Mouse (Mus musculus): ENCODE measurements around the gene Med26. TPM values are rescaled to one million over a fixed set of nuclear protein-coding genes. Genes with fewer than 3 reads are reported as not detected.

Gene Med26
- polyA plus RNA-seq, 1 experiment from 2014 or later = 11.8 TPM

DNA sequence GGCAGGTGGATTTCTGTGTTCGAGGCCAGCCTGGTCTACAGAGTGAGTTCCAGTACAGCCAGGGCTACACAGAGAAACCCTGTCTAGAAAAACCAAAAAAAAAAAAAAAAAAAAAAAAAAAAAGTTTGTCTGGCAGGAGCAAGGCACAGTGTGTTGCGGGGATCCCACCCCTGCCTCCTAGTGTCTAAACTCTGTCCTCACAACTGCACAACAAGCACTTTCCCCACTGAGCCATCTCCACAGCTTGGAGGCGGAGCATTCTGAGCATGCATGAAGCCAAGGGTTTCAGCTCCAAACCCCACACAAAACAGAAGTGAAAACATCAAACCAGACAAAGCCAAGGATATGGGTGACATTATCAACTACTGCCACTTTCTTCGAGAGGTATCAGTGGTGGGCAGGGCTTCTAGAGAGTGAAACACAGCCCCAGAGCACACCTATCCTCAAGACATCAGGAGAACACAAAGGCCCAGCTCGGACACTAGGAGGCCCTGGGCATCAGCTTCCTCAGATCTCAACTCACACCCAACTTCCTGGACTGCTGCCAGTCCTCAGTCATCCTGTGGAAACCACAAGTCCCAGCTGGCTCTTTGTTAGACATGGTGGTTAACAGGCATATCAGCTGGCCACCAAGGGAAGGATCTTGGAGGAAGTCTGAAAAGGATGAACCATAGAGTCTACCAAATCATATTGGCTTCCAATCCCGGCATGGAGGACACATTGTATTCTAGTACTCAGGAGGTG is 62.4 kb downstream of the Med26 start:
- ATAC-seq (no peak), DNase-seq (ENCODE audit: low spot score) (no peak)
- no peaks in the 10 kb centered on the region for H3K9me3 ChIP-seq (replicated peaks; ENCODE audit: control insufficient read depth, low read length)
- no peaks in the 10 kb centered on the region for H3K4me1 ChIP-seq (ENCODE audit: control insufficient read depth, insufficient read depth, low read length)
- WGBS = 79% methylated on average over 6 of the region's 6 CpGs
- no peak overlapping the region for H3K9ac ChIP-seq (ENCODE audit: low read length)
- H3K27ac ChIP-seq (ENCODE audit: low read depth, low read length) = no peak overlapping the region
- peaks cover 59% of the 10 kb centered on the region for H3K36me3 ChIP-seq (ENCODE audit: control insufficient read depth, insufficient read depth, low read length)
- H3K27me3 ChIP-seq (replicated peaks; ENCODE audit: control insufficient read depth, insufficient read depth, low read length) = no peaks in the 10 kb centered on the region
- H3K4me3 ChIP-seq (ENCODE audit: low read depth, low read length) = no peak overlapping the region
- no peak overlapping the region for H3K4me2 ChIP-seq (ENCODE audit: low read length)

- Histone ChIP-seq H3K36me3 (ENCODE audit: control insufficient read depth, insufficient read depth, low read length) (peaks cover 38% of the 10 kb centered on the region), H3K27ac (ENCODE audit: low read depth, low read length) (peak within 1 kb of the TSS; percentile 80), H3K4me3 (ENCODE audit: low read depth, low read length) (peak within 1 kb of the TSS; percentile 92), H3K4me2 (ENCODE audit: low read length) (peak within 1 kb of the TSS; percentile 94), H3K9ac (ENCODE audit: low read length) (peak within 1 kb of the TSS; percentile 83), H3K27me3 (replicated peaks; ENCODE audit: control insufficient read depth, insufficient read depth, low read length) (no peaks in the 10 kb centered on the region), H3K4me1 (ENCODE audit: control insufficient read depth, insufficient read depth, low read length) (peaks cover 10% of the 10 kb centered on the region), H3K9me3 (replicated peaks; ENCODE audit: control insufficient read depth, low read length) (no peaks in the 10 kb centered on the region)
- ATAC-seq = peak; percentile 98
- WGBS = under 1% methylated on average over 79 of the region's 80 CpGs
- DNase-seq (ENCODE audit: low spot score) = peak; percentile 99
Observed at GRCm38 (mm10) chr8:72474826-72475546, 73.1 kb downstream of the Med26 start, which contains the start of gene Cherp. Gene Cherp (minus strand): TSS chr8:72475226.

GRCm38 (mm10) chr8:72470684-72471083 is 77.4 kb downstream of the Med26 start:
- H3K27me3 ChIP-seq (replicated peaks; ENCODE audit: control insufficient read depth, insufficient read depth, low read length) = no peaks in the 10 kb centered on the region
- no peak overlapping the region for H3K4me2 ChIP-seq (ENCODE audit: low read length)
- 90% methylated on average over 7 of the region's 7 CpGs for WGBS
- no peak for ATAC-seq
- H3K27ac ChIP-seq (ENCODE audit: low read depth, low read length) = no peak overlapping the region
- DNase-seq (ENCODE audit: low spot score) = no peak
- peaks cover 4% of the 10 kb centered on the region for H3K4me1 ChIP-seq (ENCODE audit: control insufficient read depth, insufficient read depth, low read length)
- no peak overlapping the region for H3K4me3 ChIP-seq (ENCODE audit: low read depth, low read length)
- no peak overlapping the region for H3K9ac ChIP-seq (ENCODE audit: low read length)
- no peaks in the 10 kb centered on the region for H3K9me3 ChIP-seq (replicated peaks; ENCODE audit: control insufficient read depth, low read length)
- H3K36me3 ChIP-seq (ENCODE audit: control insufficient read depth, insufficient read depth, low read length) = peaks cover 78% of the 10 kb centered on the region

DNA sequence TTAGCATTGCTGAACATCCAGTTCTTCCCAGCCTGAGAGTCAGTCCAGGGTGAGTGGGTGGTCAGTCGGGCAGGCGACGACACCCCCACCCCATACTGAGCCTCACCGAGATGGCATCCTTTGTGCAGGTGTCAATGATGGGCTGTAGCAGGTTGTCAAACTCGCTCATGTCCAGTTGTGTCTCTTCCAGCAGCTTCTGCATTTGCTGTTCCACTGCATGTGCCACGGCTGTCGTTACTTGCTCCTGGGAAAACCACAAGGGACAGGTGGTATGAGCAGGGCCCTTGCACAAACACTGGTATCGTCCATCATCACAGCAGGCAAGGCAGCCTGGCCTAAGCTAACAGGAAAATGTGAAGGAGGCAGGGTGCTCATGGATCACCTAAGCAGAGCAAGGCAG is 78.1 kb downstream of the Med26 start:
- peaks cover 4% of the 10 kb centered on the region for H3K4me1 ChIP-seq (ENCODE audit: control insufficient read depth, insufficient read depth, low read length)
- no peak overlapping the region for H3K4me3 ChIP-seq (ENCODE audit: low read depth, low read length)
- ATAC-seq (no peak), DNase-seq (ENCODE audit: low spot score) (no peak)
- H3K27me3 ChIP-seq (replicated peaks; ENCODE audit: control insufficient read depth, insufficient read depth, low read length) = no peaks in the 10 kb centered on the region
- 93% methylated on average over 8 of the region's 8 CpGs for WGBS
- H3K36me3 ChIP-seq (ENCODE audit: control insufficient read depth, insufficient read depth, low read length) = peaks cover 85% of the 10 kb centered on the region
- no peak overlapping the region for H3K9ac ChIP-seq (ENCODE audit: low read length)
- no peak overlapping the region for H3K4me2 ChIP-seq (ENCODE audit: low read length)
- H3K27ac ChIP-seq (ENCODE audit: low read depth, low read length) = no peak overlapping the region
- no peaks in the 10 kb centered on the region for H3K9me3 ChIP-seq (replicated peaks; ENCODE audit: control insufficient read depth, low read length)

- peaks cover 92% of the 10 kb centered on the region for H3K36me3 ChIP-seq (ENCODE audit: control insufficient read depth, insufficient read depth, low read length)
- H3K4me3 ChIP-seq (ENCODE audit: low read depth, low read length) = no peak overlapping the region
- H3K27me3 ChIP-seq (replicated peaks; ENCODE audit: control insufficient read depth, insufficient read depth, low read length) = no peaks in the 10 kb centered on the region
- ATAC-seq (no peak), DNase-seq (ENCODE audit: low spot score) (no peak)
- H3K27ac ChIP-seq (ENCODE audit: low read depth, low read length) = no peak overlapping the region
- H3K9me3 ChIP-seq (replicated peaks; ENCODE audit: control insufficient read depth, low read length) = no peaks in the 10 kb centered on the region
- H3K9ac ChIP-seq (ENCODE audit: low read length) = no peak overlapping the region
- H3K4me2 ChIP-seq (ENCODE audit: low read length) = no peak overlapping the region
- peaks cover 2% of the 10 kb centered on the region for H3K4me1 ChIP-seq (ENCODE audit: control insufficient read depth, insufficient read depth, low read length)
- 91% methylated on average over 2 of the region's 2 CpGs for WGBS
Observed at GRCm38 (mm10) chr8:72469243-72469642, 78.8 kb downstream of the Med26 start.

GRCm38 (mm10) chr8:72464211-72464610 is 83.9 kb downstream of the Med26 start:
- no peak for ATAC-seq
- 93% methylated on average over 10 of the region's 10 CpGs for WGBS

GRCm38 (mm10) chr8:72459881-72460533 is 88.1 kb downstream of the Med26 start:
- no peak for DNase-seq (ENCODE audit: low spot score)
- no peak for ATAC-seq
- H3K27me3 ChIP-seq (replicated peaks; ENCODE audit: control insufficient read depth, insufficient read depth, low read length) = no peaks in the 10 kb centered on the region
- H3K4me3 ChIP-seq (ENCODE audit: low read depth, low read length) = no peak overlapping the region
- H3K36me3 ChIP-seq (ENCODE audit: control insufficient read depth, insufficient read depth, low read length) = peaks cover 80% of the 10 kb centered on the region
- H3K9ac ChIP-seq (ENCODE audit: low read length) = no peak overlapping the region
- no peaks in the 10 kb centered on the region for H3K4me1 ChIP-seq (ENCODE audit: control insufficient read depth, insufficient read depth, low read length)
- 92% methylated on average over 4 of the region's 4 CpGs for WGBS
- no peaks in the 10 kb centered on the region for H3K9me3 ChIP-seq (replicated peaks; ENCODE audit: control insufficient read depth, low read length)
- no peak overlapping the region for H3K27ac ChIP-seq (ENCODE audit: low read depth, low read length)
- H3K4me2 ChIP-seq (ENCODE audit: low read length) = no peak overlapping the region

More at GRCm38 (mm10) chr8:72464211-72464610, 83.9 kb downstream of the Med26 start:
- Histone ChIP-seq H3K4me1 (ENCODE audit: control insufficient read depth, insufficient read depth, low read length) (no peaks in the 10 kb centered on the region), H3K36me3 (ENCODE audit: control insufficient read depth, insufficient read depth, low read length) (peaks cover 100% of the 10 kb centered on the region), H3K27me3 (replicated peaks; ENCODE audit: control insufficient read depth, insufficient read depth, low read length) (no peaks in the 10 kb centered on the region), H3K9me3 (replicated peaks; ENCODE audit: control insufficient read depth, low read length) (no peaks in the 10 kb centered on the region), H3K4me2 (ENCODE audit: low read length) (no peak overlapping the region), H3K4me3 (ENCODE audit: low read depth, low read length) (no peak overlapping the region), H3K27ac (ENCODE audit: low read depth, low read length) (no peak overlapping the region), H3K9ac (ENCODE audit: low read length) (no peak overlapping the region)
- no peak for DNase-seq (ENCODE audit: low spot score)

DNA sequence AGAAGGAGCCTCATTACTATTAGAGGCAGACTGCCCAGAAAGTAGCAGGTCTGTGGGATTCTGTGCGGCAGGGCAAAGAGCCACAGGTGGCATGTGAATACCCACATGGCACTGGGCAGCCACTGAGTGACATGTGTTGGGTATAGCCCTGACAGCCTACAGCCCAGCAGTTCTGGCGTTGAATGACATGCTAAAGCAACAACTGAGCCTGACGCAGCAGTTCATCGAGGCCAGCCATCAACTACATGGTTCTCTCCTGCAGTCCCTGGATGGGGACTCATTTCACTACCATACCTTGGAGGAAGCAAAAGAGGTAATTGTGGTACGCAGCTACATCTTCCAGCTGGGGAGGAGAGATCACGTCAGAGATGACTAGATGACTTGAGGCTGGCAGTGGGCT is 89.6 kb downstream of the Med26 start:
- H3K4me3 ChIP-seq (ENCODE audit: low read depth, low read length) = no peak overlapping the region
- no peaks in the 10 kb centered on the region for H3K4me1 ChIP-seq (ENCODE audit: control insufficient read depth, insufficient read depth, low read length)
- H3K9ac ChIP-seq (ENCODE audit: low read length) = no peak overlapping the region
- DNase-seq (ENCODE audit: low spot score) (no peak), ATAC-seq (no peak)
- no peaks in the 10 kb centered on the region for H3K9me3 ChIP-seq (replicated peaks; ENCODE audit: control insufficient read depth, low read length)
- H3K4me2 ChIP-seq (ENCODE audit: low read length) = no peak overlapping the region
- no peaks in the 10 kb centered on the region for H3K27me3 ChIP-seq (replicated peaks; ENCODE audit: control insufficient read depth, insufficient read depth, low read length)
- peaks cover 79% of the 10 kb centered on the region for H3K36me3 ChIP-seq (ENCODE audit: control insufficient read depth, insufficient read depth, low read length)
- no peak overlapping the region for H3K27ac ChIP-seq (ENCODE audit: low read depth, low read length)
- 89% methylated on average over 6 of the region's 6 CpGs for WGBS
